Mouse (Mus musculus) neural tube, embryonic 12.5 days (tissue): ENCODE data around the gene Abcc4. TPM values are rescaled to one million over a fixed set of nuclear protein-coding genes. Genes with fewer than 3 reads are reported as not detected.

Experiments used
- ATAC-seq: fragments of 200-750 bp; cut with Nextera tagmentation; 2 replicates; pipeline ENCODE4 v1.8.0; 2017; ENCODE audit warnings: low read depth, mild to moderate bottlenecking, moderate TSS enrichment, moderate library complexity; ENCODE audit not compliant: low FRiP score
- H3K27ac ChIP-seq: fragments of 300-500 bp; sonication (generic); 2 replicates; pipeline ENCODE4 v1.5.1; 2016
- H3K27me3 ChIP-seq: fragments of 300-500 bp; sonication (generic); replicated peaks from 2 replicates; pipeline ENCODE4 v1.6.1; 2016; ENCODE audit warnings: mild to moderate bottlenecking
- H3K36me3 ChIP-seq: fragments of 300-500 bp; sonication (generic); 2 replicates; pipeline ENCODE4 v1.6.1; 2016; ENCODE audit warnings: mild to moderate bottlenecking
- H3K4me1 ChIP-seq: fragments of 300-500 bp; sonication (generic); 2 replicates; pipeline ENCODE4 v1.6.1; 2016
- H3K4me2 ChIP-seq: fragments of 300-500 bp; sonication (generic); replicated peaks from 2 replicates; pipeline ENCODE4 v1.6.1; 2016; ENCODE audit warnings: mild to moderate bottlenecking
- H3K4me3 ChIP-seq: fragments of 300-500 bp; sonication (generic); 2 replicates; pipeline ENCODE4 v1.5.1; 2016
- H3K9ac ChIP-seq: fragments of 300-500 bp; sonication (generic); 2 replicates; pipeline ENCODE4 v1.6.1; 2016; ENCODE audit warnings: mild to moderate bottlenecking
- H3K9me3 ChIP-seq: fragments of 300-500 bp; sonication (generic); 2 replicates; pipeline ENCODE4 v1.6.1; 2016; ENCODE audit warnings: mild to moderate bottlenecking
- WGBS: fragments of 180-500 bp; shearing (Covaris S2); methylation state at CpG from one replicate; pipeline ENCODE4 v1.1.7; 2016; 5-methylcytosine and 5-hydroxymethylcytosine counted together
- polyA plus RNA-seq: library from polyadenylated mRNA; unstranded; fragments of >200 nt; fragmentation: Nextera tagmentation; extraction: Ambion mirVana; gene quantifications from 2 replicates; pipeline ENCODE4 v1.2.1, GENCODE M21; 2016

Abcc4 gene
- polyA plus RNA-seq, 1 experiment from 2014 or later, result 2.9 TPM

GRCm38 (mm10) chr14:118610786-118611185 lies 95.2 kb downstream of the Abcc4 start:
- H3K4me1 ChIP-seq, result no peaks in the 10 kb centered on the region
- no peak overlapping the region for H3K4me3 ChIP-seq
- H3K27ac ChIP-seq, result no peak overlapping the region
- H3K4me2 ChIP-seq, result no peak overlapping the region
- H3K27me3 ChIP-seq, result no peaks in the 10 kb centered on the region
- H3K9ac ChIP-seq, result no peak overlapping the region
- no peak for ATAC-seq
- no peaks in the 10 kb centered on the region for H3K9me3 ChIP-seq
- WGBS, result 97% methylated on average over 11 of the region's 11 CpGs
- H3K36me3 ChIP-seq, result no peaks in the 10 kb centered on the region

DNA sequence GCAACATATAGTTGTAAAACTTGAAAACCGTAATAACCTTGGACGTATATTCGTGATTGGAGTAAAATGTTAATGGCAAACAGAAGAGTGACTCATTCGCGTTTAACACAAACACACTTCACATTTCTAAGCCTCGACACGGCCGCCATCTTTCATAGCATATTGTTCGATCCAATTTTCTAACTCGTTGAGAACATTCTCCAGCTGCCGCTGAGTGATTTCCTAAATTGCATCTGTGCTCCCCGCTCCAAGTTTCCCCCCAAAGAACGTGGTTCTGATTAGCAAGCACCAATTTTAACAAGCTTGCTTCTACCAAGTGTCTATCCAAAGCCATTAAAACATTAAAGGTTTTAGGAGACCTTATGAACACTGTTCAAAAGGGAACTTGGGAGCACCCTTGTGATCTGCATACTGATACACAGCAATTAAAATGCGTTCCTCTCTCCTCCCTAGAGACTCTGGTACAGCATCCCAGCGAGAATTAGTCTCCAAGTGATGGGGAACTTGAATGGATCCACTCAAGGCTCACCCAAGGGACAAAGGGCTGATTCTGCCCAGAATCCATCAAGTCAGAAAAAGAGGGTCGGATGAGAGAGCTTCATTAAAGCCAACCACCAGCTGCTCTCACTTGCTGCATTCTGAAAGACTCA lies 97.1 kb downstream of the Abcc4 start:
- ATAC-seq, result no peak
- no peak overlapping the region for H3K27ac ChIP-seq
- H3K27me3 ChIP-seq, result no peaks in the 10 kb centered on the region
- H3K4me3 ChIP-seq, result no peak overlapping the region
- no peaks in the 10 kb centered on the region for H3K4me1 ChIP-seq
- no peaks in the 10 kb centered on the region for H3K9me3 ChIP-seq
- H3K4me2 ChIP-seq, result no peak overlapping the region
- H3K36me3 ChIP-seq, result no peaks in the 10 kb centered on the region
- 82% methylated on average over 16 of the region's 16 CpGs for WGBS
- no peak overlapping the region for H3K9ac ChIP-seq

DNA sequence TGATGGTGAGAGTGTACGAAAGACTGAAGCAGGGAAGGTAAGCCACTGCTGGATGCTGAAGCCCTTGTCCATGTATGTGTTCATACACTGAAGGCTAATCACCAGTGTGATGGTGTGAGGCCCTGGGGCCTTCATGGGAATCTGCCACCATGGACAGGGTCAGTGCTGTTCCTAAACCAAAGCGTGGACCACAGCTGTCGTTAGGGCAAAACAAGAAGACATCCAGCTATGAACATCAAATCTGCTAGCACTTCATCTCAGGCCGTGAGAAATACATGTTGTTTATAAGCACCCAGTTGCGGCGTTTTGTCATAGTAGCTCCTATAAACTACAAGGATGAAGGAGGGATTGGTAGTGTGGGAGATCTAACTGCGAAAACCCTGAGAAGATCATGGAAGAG lies 97.7 kb downstream of the Abcc4 start:
- H3K9ac ChIP-seq, result no peak overlapping the region
- H3K27me3 ChIP-seq, result no peaks in the 10 kb centered on the region
- H3K9me3 ChIP-seq, result no peaks in the 10 kb centered on the region
- no peak for ATAC-seq
- H3K27ac ChIP-seq, result no peak overlapping the region
- no peak overlapping the region for H3K4me3 ChIP-seq
- no peaks in the 10 kb centered on the region for H3K36me3 ChIP-seq
- 94% methylated on average over 7 of the region's 7 CpGs for WGBS
- H3K4me1 ChIP-seq, result no peaks in the 10 kb centered on the region
- H3K4me2 ChIP-seq, result no peak overlapping the region

DNA sequence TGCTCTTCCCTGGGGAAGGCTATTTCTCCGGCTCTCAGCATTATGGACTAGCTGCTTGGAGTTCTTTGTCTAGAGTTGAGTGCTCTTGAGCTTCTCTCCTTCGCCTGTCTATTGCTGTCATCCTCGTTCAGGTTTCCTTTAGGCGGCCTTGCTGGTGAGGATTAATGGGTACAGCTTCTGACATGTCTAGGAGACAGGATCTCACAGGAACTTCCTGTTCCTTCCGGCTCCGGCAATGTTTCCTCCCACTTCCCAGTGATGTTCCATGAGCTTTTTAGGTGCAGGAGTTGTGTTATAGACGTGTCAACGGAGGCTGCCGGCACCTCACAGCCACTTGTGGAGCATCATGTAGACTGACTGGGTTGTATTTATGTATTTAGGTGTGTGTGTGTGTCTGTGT lies 99.5 kb downstream of the Abcc4 start:
- Histone ChIP-seq H3K9ac (no peak overlapping the region), H3K9me3 (no peaks in the 10 kb centered on the region), H3K4me2 (no peak overlapping the region), H3K36me3 (no peaks in the 10 kb centered on the region), H3K27ac (no peak overlapping the region), H3K4me3 (no peak overlapping the region), H3K27me3 (no peaks in the 10 kb centered on the region), H3K4me1 (no peaks in the 10 kb centered on the region)
- no peak for ATAC-seq
- 90% methylated on average over 9 of the region's 9 CpGs for whole genome bisulfite sequencing

- H3K9ac ChIP-seq, result no peak overlapping the region
- no peaks in the 10 kb centered on the region for H3K9me3 ChIP-seq
- no peak overlapping the region for H3K4me3 ChIP-seq
- H3K4me1 ChIP-seq, result no peaks in the 10 kb centered on the region
- no peak for ATAC-seq
- WGBS, result 96% methylated on average over 2 of the region's 2 CpGs
- no peaks in the 10 kb centered on the region for H3K36me3 ChIP-seq
- H3K27me3 ChIP-seq, result no peaks in the 10 kb centered on the region
- H3K27ac ChIP-seq, result no peak overlapping the region
- H3K4me2 ChIP-seq, result no peak overlapping the region
Measured at GRCm38 (mm10) chr14:118604903-118605302, 101.1 kb downstream of the Abcc4 start.

- WGBS, result 69% methylated on average over 8 of the region's 8 CpGs
- H3K27ac ChIP-seq, result no peak overlapping the region
- H3K9ac ChIP-seq, result no peak overlapping the region
- ATAC-seq, result no peak
- H3K36me3 ChIP-seq, result no peaks in the 10 kb centered on the region
- H3K9me3 ChIP-seq, result no peaks in the 10 kb centered on the region
- H3K27me3 ChIP-seq, result no peaks in the 10 kb centered on the region
- no peaks in the 10 kb centered on the region for H3K4me1 ChIP-seq
- no peak overlapping the region for H3K4me2 ChIP-seq
- no peak overlapping the region for H3K4me3 ChIP-seq
Measured at GRCm38 (mm10) chr14:118602031-118602430, 104.0 kb downstream of the Abcc4 start.

- Histone ChIP-seq H3K36me3 (no peaks in the 10 kb centered on the region), H3K27ac (no peak overlapping the region), H3K4me1 (no peaks in the 10 kb centered on the region), H3K9me3 (no peaks in the 10 kb centered on the region), H3K27me3 (no peaks in the 10 kb centered on the region), H3K9ac (no peak overlapping the region), H3K4me2 (no peak overlapping the region), H3K4me3 (no peak overlapping the region)
- ATAC-seq, result no peak
- WGBS, result 68% methylated on average over 6 of the region's 6 CpGs
Measured at GRCm38 (mm10) chr14:118600746-118601145, 105.3 kb downstream of the Abcc4 start.

DNA sequence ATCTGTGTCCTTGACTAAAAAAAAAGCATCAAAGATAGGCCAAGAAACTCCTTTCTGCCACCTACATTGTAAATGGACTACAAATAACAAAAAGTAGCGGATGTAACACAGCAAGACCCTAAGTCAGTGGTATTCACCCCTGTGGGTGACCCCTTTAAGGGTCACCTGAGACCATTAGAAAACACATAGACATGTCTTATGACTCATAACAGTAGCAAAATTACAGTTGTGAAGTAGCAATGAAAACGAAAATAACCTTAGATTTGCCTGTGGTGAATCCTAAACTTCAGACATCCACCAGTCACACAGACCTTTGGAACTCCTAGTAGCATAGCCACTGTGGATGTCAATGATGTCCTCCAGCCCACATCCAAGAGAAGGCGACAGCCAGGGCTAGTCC lies 107.3 kb downstream of the Abcc4 start:
- H3K4me1 ChIP-seq, result no peaks in the 10 kb centered on the region
- H3K4me3 ChIP-seq, result no peak overlapping the region
- 84% methylated on average over 3 of the region's 3 CpGs for WGBS
- no peaks in the 10 kb centered on the region for H3K36me3 ChIP-seq
- no peaks in the 10 kb centered on the region for H3K9me3 ChIP-seq
- ATAC-seq, result no peak
- no peak overlapping the region for H3K4me2 ChIP-seq
- no peak overlapping the region for H3K27ac ChIP-seq
- H3K9ac ChIP-seq, result no peak overlapping the region
- H3K27me3 ChIP-seq, result no peaks in the 10 kb centered on the region

DNA sequence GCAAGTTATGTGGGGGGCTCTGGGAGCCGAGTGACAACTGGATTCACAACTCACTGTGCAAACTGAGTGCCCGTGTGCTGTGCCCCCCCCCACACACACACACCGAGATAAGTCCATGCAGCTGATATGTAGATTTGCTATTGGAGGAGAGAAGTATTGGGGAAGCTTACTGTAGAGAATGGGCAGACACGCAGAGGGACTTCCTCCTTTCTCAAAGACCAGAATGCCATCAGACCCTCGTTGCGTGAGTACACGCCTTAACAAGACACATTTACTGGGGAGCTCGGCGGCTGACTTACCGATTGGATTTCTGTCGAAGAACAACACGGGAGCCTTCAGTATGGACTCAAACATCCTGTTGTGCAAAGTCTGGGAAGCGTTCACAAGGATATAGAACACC lies 111.6 kb downstream of the Abcc4 start:
- 92% methylated on average over 13 of the region's 13 CpGs for WGBS
- H3K4me1 ChIP-seq, result no peaks in the 10 kb centered on the region

DNA sequence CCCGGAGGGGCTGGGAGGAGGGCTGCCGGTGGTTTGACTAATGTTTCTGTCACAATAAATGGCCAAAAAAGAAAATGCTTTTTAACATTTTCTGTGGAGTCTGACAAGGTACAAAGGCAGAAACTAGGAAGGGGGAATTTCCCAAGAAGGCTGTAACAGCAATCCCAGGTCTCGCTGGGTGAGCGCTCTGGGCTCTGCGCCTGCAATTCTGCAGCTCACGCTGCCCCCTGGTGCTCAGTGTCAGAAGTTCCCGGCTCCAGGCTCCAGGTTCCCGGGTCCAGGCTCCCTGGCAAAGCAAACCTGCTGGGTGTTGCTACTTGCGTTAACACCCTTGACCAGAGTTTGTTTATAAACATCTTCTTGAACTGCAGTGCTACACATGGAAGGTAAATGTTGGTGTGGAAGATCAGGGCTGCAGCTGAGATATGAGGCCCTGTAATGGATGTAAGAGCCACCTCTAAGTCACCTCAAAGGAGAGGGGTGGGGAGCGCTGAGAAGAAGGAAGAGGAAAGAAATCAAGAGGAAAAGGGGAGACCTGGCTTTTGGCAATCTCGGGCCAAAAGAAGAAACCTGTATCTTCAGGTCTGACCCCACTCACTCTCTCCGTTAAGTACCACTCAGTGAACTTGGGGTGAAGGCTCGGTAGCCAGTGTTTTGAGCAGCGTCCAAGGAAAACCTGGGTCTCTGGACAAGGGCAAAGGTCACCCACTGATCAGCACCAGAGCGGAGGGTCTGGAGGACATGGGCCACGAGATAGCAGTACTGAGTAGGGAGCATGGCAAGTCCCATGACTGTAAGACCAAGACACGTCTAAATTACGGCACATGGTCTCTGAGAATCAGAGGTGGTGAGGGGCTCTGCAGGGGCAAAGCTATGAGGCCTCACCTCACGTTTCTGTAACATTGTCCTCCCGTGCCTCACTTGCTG lies 114.3 kb downstream of the Abcc4 start:
- Histone ChIP-seq H3K4me1 (no peaks in the 10 kb centered on the region), H3K4me2 (no peak overlapping the region), H3K9me3 (no peaks in the 10 kb centered on the region), H3K36me3 (no peaks in the 10 kb centered on the region), H3K4me3 (no peak overlapping the region), H3K27me3 (0 out of 2 replicates have a peak, but pooled peaks cover 3% of the 10 kb centered on the region), H3K27ac (no peak overlapping the region), H3K9ac (no peak overlapping the region)
- 51% methylated on average over 20 of the region's 20 CpGs for WGBS
- peak; percentile 85 for ATAC-seq

More for the DNA sequence above, 111.6 kb downstream of the Abcc4 start:
- Histone ChIP-seq H3K9ac (no peak overlapping the region), H3K4me3 (no peak overlapping the region), H3K9me3 (no peaks in the 10 kb centered on the region), H3K36me3 (no peaks in the 10 kb centered on the region), H3K27ac (no peak overlapping the region), H3K27me3 (0 out of 2 replicates have a peak, but pooled peaks cover 3% of the 10 kb centered on the region), H3K4me2 (no peak overlapping the region)
- no peak for ATAC-seq

- Histone ChIP-seq H3K9me3 (no peaks in the 10 kb centered on the region), H3K9ac (no peak overlapping the region), H3K27ac (no peak overlapping the region), H3K4me2 (no peak overlapping the region), H3K27me3 (no peaks in the 10 kb centered on the region), H3K36me3 (no peaks in the 10 kb centered on the region), H3K4me1 (no peaks in the 10 kb centered on the region), H3K4me3 (no peak overlapping the region)
- 82% methylated on average over 8 of the region's 8 CpGs for WGBS
- ATAC-seq, result no peak
Measured at GRCm38 (mm10) chr14:118582333-118582941, 123.6 kb downstream of the Abcc4 start.

DNA sequence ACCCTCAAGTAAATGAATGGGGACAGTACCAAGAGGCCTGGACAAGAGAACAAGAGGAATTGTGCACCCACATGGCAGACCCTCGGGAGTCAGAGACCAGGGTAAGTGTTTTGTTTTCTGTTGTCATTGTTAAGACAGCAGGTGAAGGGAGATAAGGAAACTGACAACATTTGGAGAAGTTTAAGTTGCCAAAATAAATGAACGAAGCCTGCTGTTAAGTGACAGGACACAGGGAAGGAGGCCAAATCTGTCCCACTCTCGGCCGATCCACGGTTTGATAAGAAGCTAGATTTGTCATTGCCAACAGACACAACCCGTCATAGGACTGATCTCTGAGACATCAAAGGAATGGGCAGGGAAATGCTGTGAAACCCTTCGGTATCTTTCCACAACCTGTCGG lies 124.3 kb downstream of the Abcc4 start:
- ATAC-seq, result no peak
- Histone ChIP-seq H3K36me3 (no peaks in the 10 kb centered on the region), H3K9me3 (no peaks in the 10 kb centered on the region), H3K27me3 (no peaks in the 10 kb centered on the region), H3K4me3 (no peak overlapping the region), H3K27ac (no peak overlapping the region), H3K4me1 (no peaks in the 10 kb centered on the region), H3K4me2 (no peak overlapping the region), H3K9ac (no peak overlapping the region)
- 82% methylated on average over 8 of the region's 8 CpGs for WGBS
